Mouse (Mus musculus) ovary, postnatal 10 days (tissue): Measurements from ENCODE around the gene Npl.
"Not testable (repeated sequence)": the region's sequence is repeated elsewhere in the genome, so short reads cannot be mapped to it uniquely, and the experiment has no call there.

ENCODE experiments used
- DNase-seq: peaks from one replicate; pipeline ENCODE4 v3.0.0; 2022; ENCODE audit warnings: low spot score

The Npl gene

GRCm38 (mm10) chr1:153542726-153543320 is 7.0 kb downstream of the Npl start:
- no peak for DNase-seq

- no peak for DNase-seq
Observed at GRCm38 (mm10) chr1:153540753-153541152, 9.1 kb downstream of the Npl start.

GRCm38 (mm10) chr1:153539739-153540333 is 10.0 kb downstream of the Npl start:
- no peak for DNase-seq

- DNase-seq: no peak
Observed at GRCm38 (mm10) chr1:153535611-153536010, 14.2 kb downstream of the Npl start.

GRCm38 (mm10) chr1:153532896-153533295 is 16.9 kb downstream of the Npl start:
- not testable (repeated sequence) for DNase-seq

- DNase-seq: no peak
Observed at GRCm38 (mm10) chr1:153532234-153532841, 17.5 kb downstream of the Npl start.

GRCm38 (mm10) chr1:153531677-153532233 is 18.1 kb downstream of the Npl start:
- DNase-seq: no peak

GRCm38 (mm10) chr1:153522116-153522515 is 27.7 kb downstream of the Npl start:
- no peak for DNase-seq

- no peak for DNase-seq
Observed at GRCm38 (mm10) chr1:153515368-153515767, 34.5 kb downstream of the Npl start.

GRCm38 (mm10) chr1:153510330-153511009 is 39.4 kb downstream of the Npl start:
- no peak for DNase-seq

GRCm38 (mm10) chr1:153509569-153509968 is 40.3 kb downstream of the Npl start:
- DNase-seq: not testable (repeated sequence)

- DNase-seq: no peak
Observed at GRCm38 (mm10) chr1:153509012-153509411, 40.8 kb downstream of the Npl start.

- DNase-seq: no peak
Observed at GRCm38 (mm10) chr1:153506266-153506665, 43.6 kb downstream of the Npl start.

GRCm38 (mm10) chr1:153501644-153502321 is 48.1 kb downstream of the Npl start:
- no peak for DNase-seq

- DNase-seq: no peak
Observed at GRCm38 (mm10) chr1:153500030-153500429, 49.8 kb downstream of the Npl start.

- no peak for DNase-seq
Observed at GRCm38 (mm10) chr1:153496030-153496429, 53.8 kb downstream of the Npl start.

GRCm38 (mm10) chr1:153493931-153494330 is 55.9 kb downstream of the Npl start:
- DNase-seq: no peak

- no peak for DNase-seq
Observed at GRCm38 (mm10) chr1:153493338-153493737, 56.5 kb downstream of the Npl start.

GRCm38 (mm10) chr1:153491822-153492221 is 58.0 kb downstream of the Npl start:
- no peak for DNase-seq

- DNase-seq: no peak
Observed at GRCm38 (mm10) chr1:153491345-153491744, 58.5 kb downstream of the Npl start.

GRCm38 (mm10) chr1:153489963-153490362 is 59.9 kb downstream of the Npl start:
- no peak for DNase-seq

- no peak for DNase-seq
Observed at GRCm38 (mm10) chr1:153489540-153489939, 60.3 kb downstream of the Npl start.
